8 mouse cellular contexts compared by ENCODE assay signal in genomic region chr7:52037600-52038582, GRCm38 (mm10). TPM values are rescaled to one million over a fixed set of nuclear protein-coding genes. Genes with fewer than 3 reads are reported as not detected.
A peak's percentile ranks its signal among the peaks of the same experiment; 100 is the strongest.
DNase-seq lines count a peak whose midpoint lies in the region; ATAC-seq lines count a peak whose summit lies in the region.

No protein-coding gene starts in this region.

- H3K4me2 ChIP-seq in embryonic facial prominence, embryonic 11.5 days (ENCODE audit: low read depth, low read length) = no peak overlapping the region
- no peak overlapping the region for H3K4me2 ChIP-seq in intestine, embryonic 15.5 days (replicated peaks)

- no peak overlapping the region for H3K27ac ChIP-seq in embryonic facial prominence, embryonic 11.5 days (replicated peaks; ENCODE audit: low read depth, low read length)
- no peak overlapping the region for H3K27ac ChIP-seq in intestine, embryonic 15.5 days

- H3K9ac ChIP-seq in embryonic facial prominence, embryonic 11.5 days (replicated peaks; ENCODE audit: low read length) = no peak overlapping the region
- H3K9ac ChIP-seq in intestine, embryonic 15.5 days = no peak overlapping the region

- DNase-seq in CD4-positive, CD25-positive, alpha-beta regulatory T cell, adult 2 months (ENCODE audit: low read depth, low spot score) = peak; percentile 9
- peak; percentile 28 for DNase-seq in ovary, postnatal 14 days (ENCODE audit: low spot score)
- no peak for DNase-seq in ovary, adult 18-20 months (ENCODE audit: low spot score)
- DNase-seq in embryonic facial prominence, embryonic 11.5 days (ENCODE audit: low spot score) = peak; percentile 76
- DNase-seq in lung, postnatal 10 days = peak; percentile 45
- DNase-seq in right cerebral cortex, postnatal 14 days = peak; percentile 46

- 50% methylated on average over 8 of the region's 8 CpGs for WGBS in embryonic facial prominence, embryonic 11.5 days
- WGBS in intestine, embryonic 15.5 days = 45% methylated on average over 8 of the region's 8 CpGs

- no peaks in the 10 kb centered on the region for H3K4me1 ChIP-seq in embryonic facial prominence, embryonic 11.5 days (ENCODE audit: control insufficient read depth, insufficient read depth, low read length)
- H3K4me1 ChIP-seq in intestine, embryonic 15.5 days (replicated peaks) = no peaks in the 10 kb centered on the region

- no peak overlapping the region for H3K4me3 ChIP-seq in embryonic facial prominence, embryonic 11.5 days (ENCODE audit: low read depth, low read length)
- no peak overlapping the region for H3K4me3 ChIP-seq in intestine, embryonic 15.5 days (replicated peaks)

- H3K36me3 ChIP-seq in embryonic facial prominence, embryonic 11.5 days (replicated peaks; ENCODE audit: control insufficient read depth, insufficient read depth, low read depth, low read length) = no peaks in the 10 kb centered on the region
- no peaks in the 10 kb centered on the region for H3K36me3 ChIP-seq in intestine, embryonic 15.5 days

- no peak for ATAC-seq in CD4-positive, CD25-positive, alpha-beta regulatory T cell, adult 4 months
- ATAC-seq in embryonic facial prominence, embryonic 11.5 days (replicated peaks; ENCODE audit: insufficient number of reproducible peaks, low FRiP score, low TSS enrichment, low read depth) = no peak
- peak; percentile 36 for ATAC-seq in intestine, embryonic 15.5 days

- H3K27me3 ChIP-seq in embryonic facial prominence, embryonic 11.5 days (ENCODE audit: control insufficient read depth, insufficient read depth, low read length) = no peaks in the 10 kb centered on the region
- no peaks in the 10 kb centered on the region for H3K27me3 ChIP-seq in intestine, embryonic 15.5 days (replicated peaks)

- no peaks in the 10 kb centered on the region for H3K9me3 ChIP-seq in embryonic facial prominence, embryonic 11.5 days (replicated peaks; ENCODE audit: control insufficient read depth, low read length)
- H3K9me3 ChIP-seq in intestine, embryonic 15.5 days = no peaks in the 10 kb centered on the region

RNA-seq across cellular contexts. Expression of gene 1700015G11Rik, which starts 22.4 kb away (rescaled TPM):
- not detected for polyA plus RNA-seq in CD4-positive, CD25-positive, alpha-beta regulatory T cell, adult 4 months (2017; shearing (Covaris generic))
- polyA plus RNA-seq in embryonic facial prominence, embryonic 11.5 days (2014; fragmentation: Nextera tagmentation; extraction: Ambion mirVana) = not detected in 2 replicates
- polyA plus RNA-seq in intestine, embryonic 15.5 days (2015; fragmentation: Nextera tagmentation; extraction: Ambion mirVana) = not detected in 2 replicates

RNA-seq across cellular contexts. Expression of gene Svip, which starts 32.1 kb away (rescaled TPM):
- 1 to 10 TPM in 1 of 2 experiments, under 1 TPM in 1; 0.44 to 1.3 TPM for polyA plus RNA-seq in CD4-positive, CD25-positive, alpha-beta regulatory T cell, adult 4 months (2017; shearing (Covaris generic))
- polyA plus RNA-seq in embryonic facial prominence, embryonic 11.5 days (2014; fragmentation: Nextera tagmentation; extraction: Ambion mirVana) = 11.1 and 16.2 TPM in 2 replicates
- 18.0 and 19.9 TPM in 2 replicates for polyA plus RNA-seq in intestine, embryonic 15.5 days (2015; fragmentation: Nextera tagmentation; extraction: Ambion mirVana)
